Mouse (Mus musculus) brain, embryonic 18.5 days (tissue): ENCODE results near the gene Rpl10-ps3.

Experiments used
- DNase-seq: peaks from one replicate; pipeline ENCODE4 v3.0.0-alpha.2; 2012; ENCODE audit warnings: low read depth, low spot score

Rpl10-ps3 gene

DNA sequence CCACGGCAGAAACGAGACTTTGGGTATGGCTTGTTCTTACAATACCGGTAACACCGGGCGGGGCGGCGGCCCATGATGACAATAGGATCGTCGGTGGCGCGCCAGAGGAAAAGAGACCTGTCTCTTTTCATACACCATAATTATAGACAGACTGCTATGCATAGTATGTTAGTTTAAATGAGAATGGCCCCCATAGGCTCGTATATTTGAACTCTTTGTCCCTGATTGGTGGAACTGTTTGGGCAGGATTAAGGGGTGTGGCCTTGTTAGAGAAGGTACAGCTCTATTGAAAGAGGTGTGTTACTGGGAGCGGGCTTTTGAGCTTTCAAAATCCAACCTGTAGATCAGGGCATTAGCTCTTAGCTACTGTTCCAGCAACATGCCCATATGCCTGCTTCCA, at the start of gene Rpl10-ps3:
Gene Rpl10-ps3, minus strand, starts transcription at position 101 of the 400 bp plus-strand sequence.
- no peak for DNase-seq

- DNase-seq, result no peak
Observed at GRCm38 (mm10) chr9:50375598-50375997, 30.8 kb upstream of the Rpl10-ps3 start.

GRCm38 (mm10) chr9:50374666-50375065, 29.9 kb upstream of the Rpl10-ps3 start:
- DNase-seq, result no peak

- DNase-seq, result no peak
Observed at GRCm38 (mm10) chr9:50368551-50369297, 24.0 kb upstream of the Rpl10-ps3 start.

DNA sequence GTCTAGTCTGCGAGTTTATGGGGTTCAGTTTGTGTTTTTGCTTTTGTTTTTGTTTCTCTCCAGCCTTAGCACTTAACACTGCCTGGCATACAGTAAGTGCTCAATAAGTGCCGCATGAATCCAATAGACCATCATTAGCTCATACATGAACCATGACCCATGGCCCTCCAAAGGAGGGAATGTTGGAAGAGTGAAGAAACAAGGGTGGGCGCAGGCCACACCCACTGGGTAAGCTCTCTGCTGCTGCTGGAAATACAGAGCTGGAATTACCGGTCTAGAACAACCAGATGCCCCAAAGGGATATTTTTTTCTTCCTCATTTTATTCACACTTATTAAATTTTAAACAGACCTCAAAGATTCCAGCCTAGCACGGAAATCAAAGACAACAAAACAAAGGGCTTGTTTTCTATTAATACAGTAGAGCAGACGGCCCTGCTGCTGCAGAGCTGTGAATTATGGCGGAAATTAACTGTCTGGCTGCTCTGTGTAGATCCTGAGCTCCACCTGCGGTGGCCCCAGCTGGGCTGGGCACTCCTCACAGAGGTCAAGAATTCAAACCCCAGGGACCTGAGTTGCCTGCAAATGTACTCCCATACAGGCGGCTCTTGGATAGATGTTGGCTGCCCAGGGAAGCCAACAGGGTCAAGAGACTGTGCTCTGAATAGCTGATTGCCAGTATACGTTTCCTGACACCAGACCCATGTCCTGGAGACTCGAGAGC, 20.5 kb upstream of the Rpl10-ps3 start:
- no peak for DNase-seq

DNA sequence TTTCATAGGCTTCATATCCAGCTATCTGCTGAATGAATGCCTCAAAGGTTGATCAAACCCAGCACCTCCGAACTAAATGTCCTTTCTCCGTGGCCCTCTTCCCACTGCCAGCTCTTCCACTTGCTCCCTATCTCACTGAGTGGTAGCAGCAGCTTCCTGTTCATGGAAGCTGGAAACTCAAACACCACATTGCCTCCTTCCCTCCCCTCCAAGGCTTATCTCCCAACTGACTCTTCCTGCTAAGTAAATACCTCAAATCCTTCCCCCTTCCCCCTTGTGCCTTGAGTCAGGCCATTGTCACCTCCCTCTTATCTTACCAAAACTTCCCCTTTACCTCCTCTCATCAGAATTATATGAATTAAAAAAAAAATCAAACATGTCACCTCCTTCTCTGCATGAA, 19.2 kb upstream of the Rpl10-ps3 start:
- no peak for DNase-seq

DNA sequence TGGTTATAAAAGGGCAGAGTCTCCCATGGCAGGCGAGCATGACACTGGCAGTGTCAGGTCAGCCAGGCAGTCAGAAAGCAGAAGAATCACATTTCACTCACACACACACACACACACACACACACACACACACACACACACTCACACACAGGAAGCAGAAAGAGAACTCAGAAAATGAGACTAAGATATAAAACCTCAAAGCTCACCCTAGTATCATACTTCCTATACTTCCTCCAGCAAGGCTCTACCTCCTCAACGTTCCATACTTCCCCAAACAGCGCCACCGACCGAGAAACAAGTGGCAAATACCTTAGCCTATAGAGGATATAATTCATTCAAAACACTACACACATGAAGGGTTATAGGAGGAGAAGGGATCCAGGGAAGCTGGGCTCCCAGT, 18.5 kb upstream of the Rpl10-ps3 start:
- no peak for DNase-seq

DNA sequence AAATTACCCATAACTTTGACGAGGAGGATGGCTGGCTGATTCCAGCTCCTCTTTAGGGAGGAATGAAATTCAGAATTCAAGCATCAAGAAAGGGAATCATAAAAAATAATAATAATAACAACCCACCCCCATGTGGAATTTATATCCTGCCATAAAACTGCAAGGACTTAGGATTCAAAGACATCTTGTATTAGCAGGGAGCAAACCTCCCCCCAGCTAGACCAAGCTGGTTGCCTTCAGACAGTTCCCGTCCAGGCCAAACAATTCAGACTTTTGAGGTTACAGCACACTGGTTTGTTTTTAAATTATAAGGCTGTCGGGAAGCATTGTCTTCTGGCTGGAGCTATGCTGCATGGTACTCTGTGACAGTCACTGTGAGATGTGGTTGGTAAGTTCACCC, 17.8 kb upstream of the Rpl10-ps3 start:
- DNase-seq, result no peak

- DNase-seq, result no peak
Observed at GRCm38 (mm10) chr9:50360370-50360769, 15.6 kb upstream of the Rpl10-ps3 start.

DNA sequence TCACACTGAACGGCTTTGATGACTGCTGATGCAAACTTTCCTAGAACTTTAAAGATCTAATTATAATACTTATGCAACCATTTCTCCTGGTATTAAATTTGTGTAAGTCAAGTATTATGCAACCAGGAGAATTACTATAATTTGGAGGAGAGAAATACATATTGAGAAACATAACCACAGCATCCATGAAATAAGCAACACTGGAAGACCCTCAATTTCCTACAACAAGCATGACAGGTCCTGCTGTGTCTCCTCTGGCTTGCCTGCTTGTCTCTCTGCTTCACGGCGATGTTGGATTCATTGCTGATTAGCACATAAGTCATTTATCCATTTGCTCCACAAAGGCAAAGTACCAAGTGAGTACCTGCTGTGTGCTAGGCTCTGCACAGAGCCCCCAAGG, 12.6 kb upstream of the Rpl10-ps3 start:
- DNase-seq, result no peak

GRCm38 (mm10) chr9:50351746-50352145, 7.0 kb upstream of the Rpl10-ps3 start:
- DNase-seq, result no peak

GRCm38 (mm10) chr9:50350571-50350970, 5.8 kb upstream of the Rpl10-ps3 start:
- DNase-seq, result no peak

- DNase-seq, result no peak
Observed at GRCm38 (mm10) chr9:50349156-50349555, 4.4 kb upstream of the Rpl10-ps3 start.

- no peak for DNase-seq
Observed at GRCm38 (mm10) chr9:50348256-50348655, 3.5 kb upstream of the Rpl10-ps3 start.

GRCm38 (mm10) chr9:50335539-50336325, 9.0 kb downstream of the Rpl10-ps3 start:
- DNase-seq, result no peak

GRCm38 (mm10) chr9:50333413-50333812, 11.4 kb downstream of the Rpl10-ps3 start:
- no peak for DNase-seq

- DNase-seq, result no peak
Observed at GRCm38 (mm10) chr9:50324355-50325225, 20.2 kb downstream of the Rpl10-ps3 start.

DNA sequence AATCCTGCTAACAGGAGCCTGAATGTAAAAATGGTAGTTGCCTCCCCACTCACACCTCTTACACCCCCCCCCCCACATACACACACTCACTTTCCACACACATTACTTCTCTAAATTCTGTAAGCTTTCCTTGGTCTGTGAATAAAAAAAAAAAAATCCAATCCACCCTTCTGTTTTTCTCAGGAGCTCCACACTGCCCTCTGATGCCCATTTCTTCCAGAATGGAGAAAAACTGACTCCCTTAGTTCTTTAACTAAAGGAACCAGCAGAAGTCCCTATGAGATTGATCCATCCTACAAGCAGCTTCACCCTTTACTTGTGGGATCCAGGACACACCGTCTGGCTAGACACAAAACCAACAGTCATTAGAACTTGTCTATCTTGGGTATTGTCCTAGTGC, 24.0 kb downstream of the Rpl10-ps3 start:
- DNase-seq, result no peak

DNA sequence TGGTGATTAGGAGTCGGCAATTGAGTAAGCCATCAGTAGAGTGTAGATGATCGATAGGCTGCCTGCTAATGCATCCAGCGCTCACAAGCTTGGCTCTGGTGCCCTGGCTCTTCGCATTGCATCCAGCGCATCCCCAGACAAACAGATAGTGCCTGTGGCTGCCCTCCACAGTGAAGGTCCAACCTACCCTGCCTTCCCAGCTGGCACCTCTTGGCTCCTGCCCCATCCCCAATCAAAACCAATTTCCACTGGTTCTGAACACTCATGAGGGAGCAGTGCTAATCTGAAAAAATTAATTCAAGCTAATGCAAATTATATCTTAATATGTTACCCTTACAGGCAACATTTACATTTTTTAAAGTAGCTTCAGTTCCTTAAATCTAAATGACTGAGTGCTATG, 25.3 kb downstream of the Rpl10-ps3 start:
- DNase-seq, result no peak

DNA sequence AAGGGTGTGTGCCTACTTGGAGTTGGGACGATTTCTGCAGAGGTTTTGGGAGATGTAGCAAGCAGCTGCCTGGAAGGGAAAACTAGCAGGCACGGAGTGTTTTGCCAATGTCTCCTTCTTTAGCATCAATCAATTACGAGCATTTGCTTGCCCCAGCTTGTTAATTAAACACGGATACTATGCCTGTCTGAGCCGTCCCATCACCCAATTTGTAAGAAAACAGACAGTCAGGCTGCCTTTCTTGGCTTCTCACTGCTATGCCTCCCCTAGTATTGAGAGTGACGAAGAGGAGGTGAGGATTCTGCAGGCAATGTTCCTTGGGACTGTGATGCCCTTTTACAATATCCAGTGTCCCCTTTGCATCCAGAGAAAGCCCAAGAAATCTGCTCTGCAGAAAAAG, 27.5 kb downstream of the Rpl10-ps3 start:
- no peak for DNase-seq

- no peak for DNase-seq
Observed at GRCm38 (mm10) chr9:50315650-50316049, 29.1 kb downstream of the Rpl10-ps3 start.
